Mouse (Mus musculus) ovary, adult 18-20 months (tissue): ENCODE results near the gene Gstt2.

ENCODE experiments used
- DNase-seq: peaks from one replicate; pipeline ENCODE4 v3.0.0; 2022; ENCODE audit warnings: low spot score, mixed read lengths

The Gstt2 gene

DNA sequence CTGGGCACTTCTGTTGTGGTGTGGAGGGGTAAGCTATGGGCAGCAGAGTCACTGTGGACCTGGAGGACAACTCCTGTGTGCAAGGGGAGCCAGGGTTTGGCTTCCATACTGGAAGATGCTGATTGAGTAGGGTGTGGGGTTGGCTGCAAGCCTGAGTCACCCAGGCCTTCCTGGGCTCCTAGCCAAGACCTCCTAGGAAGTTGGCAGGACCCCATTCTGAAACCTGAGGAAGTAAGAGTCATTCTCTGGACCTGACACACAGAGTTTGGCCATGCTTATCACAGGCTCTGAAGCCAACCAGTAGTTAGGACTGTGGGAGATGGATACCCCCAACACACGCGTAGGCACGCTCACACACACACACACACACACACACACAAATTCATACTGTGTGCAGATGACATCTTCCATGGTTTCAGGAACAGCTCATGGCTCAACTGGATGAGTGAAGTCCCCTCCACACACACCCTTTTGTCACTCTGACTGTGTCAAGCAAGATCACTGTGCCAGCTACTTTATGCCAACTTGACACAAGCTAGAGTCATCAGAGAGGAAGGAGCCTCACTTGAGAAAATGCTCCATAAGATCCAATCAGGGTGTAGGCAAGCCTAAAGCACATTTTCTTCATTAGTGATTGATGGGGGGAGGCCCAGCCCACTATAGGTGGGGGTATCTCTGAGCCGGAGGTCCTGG, 9.4 kb downstream of the Gstt2 start:
- peak; percentile 44 for DNase-seq

DNA sequence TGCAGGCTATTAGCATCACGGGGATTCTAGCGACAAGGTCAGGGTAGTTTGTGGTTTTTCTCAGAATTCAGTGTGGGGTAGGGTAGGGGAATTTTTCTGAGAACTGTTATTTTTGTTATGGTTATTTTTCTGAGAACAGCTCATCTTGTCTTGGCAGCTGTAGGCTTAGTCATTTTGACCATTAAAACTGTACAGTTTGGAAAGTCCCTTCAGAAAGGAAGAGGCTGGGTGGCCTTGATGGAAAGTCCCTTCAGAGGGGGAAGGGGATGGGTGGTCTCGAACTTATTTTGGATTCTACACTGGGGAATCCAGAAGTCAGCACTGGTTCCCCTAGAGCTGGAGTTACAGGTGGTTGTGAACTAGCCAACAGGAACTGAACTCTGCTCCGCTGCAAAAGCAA, 12.7 kb downstream of the Gstt2 start:
- DNase-seq, result no peak

DNA sequence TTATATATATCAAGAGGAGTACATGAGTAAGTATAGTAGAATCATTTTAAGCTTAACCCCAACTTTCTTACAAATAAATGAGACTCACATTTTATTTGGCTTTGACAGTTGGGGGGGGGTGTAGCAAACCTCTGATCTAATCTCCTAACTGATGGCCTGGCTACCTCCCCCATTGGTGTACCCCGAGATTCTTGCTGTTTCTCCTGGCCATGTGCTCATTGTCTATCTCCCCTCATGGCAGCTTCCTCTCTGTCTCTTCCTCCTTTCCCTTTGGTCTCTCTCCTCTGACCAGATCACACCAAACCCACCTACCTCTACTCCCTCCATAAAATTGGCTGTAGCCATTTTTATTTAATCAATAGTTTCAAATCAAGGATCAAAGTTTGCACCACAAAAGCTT, 13.4 kb downstream of the Gstt2 start:
- DNase-seq, result no peak

DNA sequence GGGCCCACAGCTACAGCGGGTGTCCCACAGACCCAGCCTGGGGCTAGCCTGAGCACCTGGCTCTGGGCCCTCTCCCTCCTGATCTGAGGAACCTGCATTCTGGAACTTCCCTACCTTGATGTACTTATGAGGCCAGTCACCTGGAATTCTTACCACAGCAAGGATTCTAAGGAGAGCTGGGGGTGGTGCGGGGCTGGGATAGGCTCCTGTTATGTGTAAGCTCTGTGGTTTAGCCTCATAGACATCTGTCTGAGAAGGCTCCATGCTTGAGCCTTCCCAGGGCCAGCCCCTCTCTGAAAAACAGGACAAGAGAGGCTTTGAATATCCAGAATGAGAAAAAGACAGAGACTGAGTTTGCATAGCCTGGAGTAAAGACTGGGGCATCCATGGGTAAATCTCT, 14.8 kb downstream of the Gstt2 start, which contains the start of gene Gstt4:
Gene Gstt4, minus strand, starts transcription at position 101 of the 400 bp plus-strand sequence.
- no peak for DNase-seq

DNA sequence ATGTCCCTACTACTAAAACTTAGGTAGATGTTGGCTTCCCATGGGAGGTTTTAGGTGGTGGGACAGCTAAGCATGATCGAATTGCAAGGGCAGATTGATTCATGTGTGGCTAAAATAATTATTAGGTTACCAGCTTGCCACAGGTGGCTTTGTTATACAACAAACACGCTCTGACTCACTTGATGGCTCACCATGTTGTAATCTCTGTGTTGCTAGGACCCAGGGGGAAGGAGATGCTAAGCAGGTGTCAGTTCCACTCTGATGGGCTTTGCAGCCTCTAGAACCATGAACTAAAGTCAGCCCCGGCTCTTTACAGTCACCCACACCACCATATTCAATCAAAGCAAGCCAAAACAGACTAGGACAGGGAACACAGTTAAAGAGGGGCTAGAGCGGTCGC, 17.3 kb downstream of the Gstt2 start:
- no peak for DNase-seq

DNA sequence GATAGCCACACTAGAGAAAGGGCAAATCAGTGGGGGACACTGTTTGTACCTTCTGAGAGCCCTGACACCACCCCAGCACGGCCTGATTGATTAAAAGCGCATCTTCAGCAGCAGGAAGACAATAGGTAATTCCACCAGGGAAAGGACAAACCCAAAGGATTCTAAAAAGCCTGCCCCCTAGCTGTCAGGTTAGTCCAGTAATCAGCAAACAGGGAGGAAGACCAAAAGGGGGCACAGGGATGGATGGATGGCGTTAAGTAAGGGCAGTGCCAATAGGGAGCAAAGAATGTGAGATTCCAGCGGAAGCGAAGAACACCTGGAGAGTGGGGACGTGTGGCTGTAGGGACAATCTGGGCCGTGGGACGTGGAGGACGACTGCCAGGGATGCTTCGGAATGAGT, 18.6 kb downstream of the Gstt2 start:
- DNase-seq, result no peak

DNA sequence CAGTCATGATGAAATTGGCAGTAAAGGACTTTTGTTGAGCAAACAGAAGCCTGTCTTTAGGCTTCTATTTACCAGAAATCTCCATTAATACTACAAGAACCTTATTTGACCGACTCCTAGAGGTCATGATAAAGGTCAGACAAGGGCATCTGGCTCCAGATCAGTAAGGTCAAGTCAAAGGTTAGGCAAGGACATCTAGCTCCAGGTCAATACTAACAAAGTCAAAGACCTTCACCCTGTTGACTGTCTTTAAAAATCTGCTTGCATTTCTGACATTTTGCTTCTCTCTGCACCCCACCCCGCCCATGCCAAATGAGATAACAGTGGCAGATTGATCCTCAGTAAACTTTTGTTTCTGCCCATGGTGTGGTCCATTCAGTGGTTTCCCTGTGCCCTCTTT, 33.0 kb downstream of the Gstt2 start:
- DNase-seq, result no peak

DNA sequence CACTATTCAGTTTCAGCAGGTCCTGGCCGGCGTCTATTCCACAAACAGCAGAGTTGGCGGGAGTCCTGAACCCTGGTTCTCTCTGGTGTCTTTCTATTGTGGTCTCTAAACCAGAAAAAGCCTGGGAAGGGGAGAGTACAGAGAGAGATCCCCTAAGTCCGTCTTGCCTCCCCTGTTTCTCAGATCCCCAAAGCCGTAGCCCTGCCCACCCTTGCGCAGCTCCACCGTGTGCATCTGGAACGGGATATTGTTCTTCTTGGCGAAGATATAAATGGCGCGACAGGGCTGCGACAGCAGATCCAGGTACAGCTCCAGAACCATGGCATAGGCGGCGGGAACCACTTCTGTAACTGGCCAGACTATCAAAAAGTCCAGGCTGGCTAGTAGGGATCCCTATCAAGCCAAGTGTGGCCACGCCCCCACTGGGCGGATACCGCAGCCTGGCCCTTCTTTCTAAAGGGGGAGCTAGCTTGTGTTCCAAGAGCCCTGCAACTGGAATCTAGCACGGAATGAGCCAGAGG, 39.0 kb downstream of the Gstt2 start, which contains the start of gene Gstt1:
Gene Gstt1, minus strand, starts transcription at position 409 of the 521 bp plus-strand sequence.
- peak; percentile 66 for DNase-seq

DNA sequence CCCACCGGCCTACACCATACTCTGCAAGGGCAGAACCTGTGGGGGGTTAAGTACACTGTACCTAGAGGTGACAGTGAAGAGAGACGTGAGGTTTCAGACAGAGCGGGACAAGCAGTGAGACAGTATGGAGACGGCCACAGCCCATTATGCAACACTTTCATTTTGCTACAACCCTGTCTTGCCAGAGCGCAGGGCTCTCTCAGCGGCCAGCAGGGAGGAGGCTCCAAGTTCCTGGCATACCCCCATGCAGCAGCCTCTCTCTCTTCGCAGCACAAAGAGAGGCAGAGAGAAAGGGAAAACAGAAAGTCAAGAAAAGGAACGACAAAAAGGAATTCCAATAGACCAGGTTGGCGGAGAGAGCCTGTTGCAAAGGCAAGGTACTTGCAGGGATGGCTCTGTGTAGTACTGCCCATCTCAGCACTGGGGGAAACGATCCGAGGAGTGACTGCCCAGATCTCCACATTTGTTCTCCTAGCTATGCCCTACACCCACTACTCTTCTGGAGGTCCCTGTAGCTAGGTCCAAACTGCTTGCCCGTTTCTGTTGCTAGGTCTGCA, 39.5 kb downstream of the Gstt2 start:
- DNase-seq, result peak; percentile 38

DNA sequence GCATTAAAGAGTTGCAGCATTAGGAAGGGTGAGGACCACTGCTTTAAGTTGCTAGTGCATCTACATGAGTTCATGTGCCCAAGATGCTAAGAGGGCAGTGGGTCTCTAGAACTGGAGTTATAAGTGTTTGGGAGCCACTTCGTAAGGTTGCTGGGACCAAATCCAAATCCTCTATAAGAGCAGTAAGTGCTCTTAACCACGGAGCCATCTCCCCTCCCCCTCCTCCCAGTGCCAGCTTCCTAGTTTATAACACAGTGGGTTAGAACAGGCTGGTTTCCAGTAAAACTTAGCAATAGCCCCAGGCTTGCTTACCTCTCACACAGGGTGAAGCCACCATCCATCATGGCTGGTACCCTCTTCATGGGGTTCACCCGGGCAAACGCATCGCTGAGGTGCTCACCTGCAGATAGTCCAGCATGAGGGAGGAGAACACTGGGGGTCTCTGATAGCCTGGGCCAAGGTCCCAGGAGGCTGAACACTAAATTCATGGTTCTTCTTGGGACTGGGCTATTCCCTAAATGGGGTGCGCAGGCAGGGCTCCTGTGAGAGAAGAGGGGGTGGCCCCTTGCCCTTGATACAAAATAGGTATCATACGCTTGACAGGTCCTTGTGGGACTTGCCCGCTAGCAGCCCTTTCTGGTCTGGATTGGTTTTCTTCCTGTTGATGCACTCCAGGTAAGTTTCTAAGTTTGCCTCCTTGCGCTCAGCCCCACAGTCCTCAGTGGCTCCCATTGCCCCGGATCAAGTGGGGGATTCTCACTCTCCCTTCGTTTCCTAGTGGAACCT, 40.3 kb downstream of the Gstt2 start:
- DNase-seq, result no peak

DNA sequence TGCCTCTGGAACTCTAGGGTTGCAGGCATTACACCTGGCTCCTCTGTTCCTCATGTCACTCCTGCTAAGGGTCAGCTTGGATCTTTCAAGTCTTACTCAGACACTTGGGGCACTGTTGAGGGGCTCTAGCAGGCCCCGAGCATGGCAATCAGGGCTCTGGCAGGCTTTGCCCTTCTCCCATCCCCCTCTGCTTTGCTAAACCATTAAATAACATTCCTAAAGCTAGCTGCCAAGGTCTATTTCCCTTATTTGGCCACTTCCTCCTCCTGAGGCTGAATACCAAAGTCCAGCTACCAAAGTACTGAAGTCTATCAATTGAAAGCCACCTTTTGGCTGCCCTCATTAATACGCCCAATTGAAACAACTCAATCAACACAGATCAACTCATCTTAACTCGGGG, 42.3 kb downstream of the Gstt2 start:
- peak; percentile 18 for DNase-seq

DNA sequence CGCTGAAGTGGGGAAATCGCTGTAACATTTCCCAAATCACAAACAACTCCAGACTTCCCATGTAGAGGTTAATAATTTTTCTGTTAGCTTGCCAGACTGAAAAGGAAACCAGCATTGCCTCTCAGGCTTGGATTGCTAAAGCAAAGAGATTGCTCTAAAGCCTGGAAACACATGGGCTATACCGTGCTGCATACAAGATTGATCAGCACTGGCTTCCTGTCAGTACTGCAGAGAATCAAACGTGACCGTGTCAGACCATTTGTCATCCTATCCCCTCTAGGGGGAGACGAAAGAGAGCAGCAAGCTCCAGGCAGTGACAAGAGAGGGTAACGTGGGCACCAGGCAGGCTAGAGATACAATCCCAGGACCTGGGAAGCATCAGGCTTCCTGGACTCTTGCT, 46.5 kb downstream of the Gstt2 start:
- DNase-seq, result no peak

DNA sequence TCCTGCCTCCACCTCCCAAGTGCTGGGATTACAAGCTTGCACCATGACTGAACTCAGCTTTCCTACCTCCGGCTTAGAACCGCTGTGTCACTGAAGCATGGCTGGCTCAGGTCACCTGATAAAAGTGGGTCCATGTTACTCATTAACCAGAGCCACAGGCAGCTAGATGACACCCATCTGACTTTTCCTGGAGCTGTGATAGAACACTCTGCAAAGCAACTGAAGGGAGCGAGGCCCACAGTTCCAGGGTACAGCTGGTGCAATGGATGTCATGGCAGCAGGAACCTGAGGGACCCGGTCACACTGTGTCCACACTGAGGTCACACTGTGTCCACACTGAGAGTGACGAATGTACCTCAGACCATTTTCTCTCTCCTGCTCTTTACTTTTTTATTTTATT, 47.4 kb downstream of the Gstt2 start:
- no peak for DNase-seq

DNA sequence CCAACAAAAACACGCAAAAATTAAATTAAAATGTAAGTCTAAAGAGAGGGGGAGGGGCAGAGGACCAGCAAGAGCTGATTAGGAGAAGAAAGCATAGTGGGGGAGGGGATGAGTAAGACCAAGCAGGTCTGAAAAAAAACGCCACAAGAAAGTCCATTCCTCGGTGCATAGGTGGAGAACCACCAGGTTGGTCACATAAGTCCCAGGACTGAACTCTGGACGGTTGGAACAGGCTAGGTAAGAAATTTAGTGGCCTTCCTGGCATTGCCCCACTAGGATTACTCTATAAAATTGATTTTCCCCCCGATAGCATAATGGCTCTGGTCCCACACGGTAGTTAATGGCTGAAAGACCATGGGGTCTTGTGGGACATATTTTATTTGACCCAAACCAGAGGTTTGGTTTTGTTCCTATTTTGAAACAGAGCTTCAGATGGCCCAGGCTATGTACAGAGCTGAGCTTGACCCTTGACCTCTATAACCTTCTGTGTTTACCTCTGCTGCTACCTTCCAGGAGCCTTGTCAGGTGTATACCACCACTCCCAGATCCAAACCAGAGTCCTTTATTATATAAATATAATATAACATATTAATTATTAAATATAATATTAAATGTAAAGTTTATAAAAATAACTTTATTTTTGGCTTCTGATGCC, 48.0 kb downstream of the Gstt2 start:
- DNase-seq, result no peak

DNA sequence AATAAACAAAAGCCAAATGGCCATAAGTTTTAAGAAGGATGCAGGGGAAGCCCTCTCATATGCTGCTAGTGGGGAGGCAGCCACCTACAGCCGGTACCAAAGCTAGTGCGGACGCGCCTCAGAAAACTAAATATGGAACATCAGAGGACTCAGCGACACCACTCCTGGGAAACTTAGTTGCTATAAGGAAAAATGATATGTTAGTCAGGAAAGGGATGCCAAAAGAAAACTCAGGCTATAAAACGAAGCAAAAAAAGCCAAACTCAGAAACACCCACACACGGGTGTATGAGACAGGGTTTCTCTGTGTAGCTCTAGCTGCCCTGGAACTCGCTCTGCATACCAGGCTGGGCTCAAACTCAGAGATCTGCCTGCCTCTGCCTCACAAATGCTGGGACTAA, 48.9 kb downstream of the Gstt2 start:
- DNase-seq, result no peak

DNA sequence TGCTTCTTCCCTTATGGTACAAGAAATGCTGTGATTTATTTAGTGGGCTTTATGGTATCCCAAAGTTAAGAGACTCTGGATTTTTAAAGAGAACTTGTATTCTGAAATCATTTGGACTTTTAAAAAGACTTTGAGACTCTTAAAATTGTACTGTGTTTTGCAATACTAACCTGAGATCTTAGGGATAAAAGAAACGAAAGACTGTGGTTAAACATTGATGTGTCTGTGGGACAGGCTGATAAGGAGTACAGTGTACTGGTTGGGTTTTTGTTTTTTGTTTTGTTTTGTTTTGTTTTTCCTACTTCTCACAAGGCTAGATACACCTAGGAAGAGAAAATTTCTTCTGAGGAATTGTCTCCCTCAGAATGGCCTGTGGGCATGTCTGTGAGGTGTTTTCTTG, 51.8 kb downstream of the Gstt2 start:
- DNase-seq, result no peak
